Mouse (Mus musculus) cerebellum, postnatal 4 days (tissue): ENCODE results near the gene Ankrd55.
"Not testable (repeated sequence)": the region's sequence is repeated elsewhere in the genome, so short reads cannot be mapped to it uniquely, and the experiment has no call there.

Experiments used
- DNase-seq, 2 experiments: peaks; one replicate each; pipeline ENCODE4 v3.0.0; 2022; ENCODE audit warnings: low spot score in 2 of 2, mixed read lengths in 1 of 2

Ankrd55 gene

GRCm38 (mm10) chr13:112412251-112412650 is 124.0 kb downstream of the Ankrd55 start:
- no peak for DNase-seq

- no peak for DNase-seq
These were observed 124.6 kb downstream of the Ankrd55 start for GRCm38 (mm10) chr13:112412824-112413223.

- DNase-seq = no peak
These were observed 125.4 kb downstream of the Ankrd55 start for GRCm38 (mm10) chr13:112413611-112414010.

GRCm38 (mm10) chr13:112415896-112416295 is 127.6 kb downstream of the Ankrd55 start:
- DNase-seq = no peak

GRCm38 (mm10) chr13:112416410-112417162 is 128.3 kb downstream of the Ankrd55 start:
- no peak for DNase-seq

GRCm38 (mm10) chr13:112417163-112417523 is 128.9 kb downstream of the Ankrd55 start:
- DNase-seq = no peak

- DNase-seq = no peak
These were observed 129.7 kb downstream of the Ankrd55 start for GRCm38 (mm10) chr13:112417861-112418423.

- no peak for DNase-seq
These were observed 130.3 kb downstream of the Ankrd55 start for GRCm38 (mm10) chr13:112418595-112418994.

- DNase-seq = no peak
These were observed 136.0 kb downstream of the Ankrd55 start for GRCm38 (mm10) chr13:112424212-112424611.

- DNase-seq = no peak
These were observed 136.4 kb downstream of the Ankrd55 start for GRCm38 (mm10) chr13:112424635-112425034.

- no peak for DNase-seq
These were observed 137.0 kb downstream of the Ankrd55 start for GRCm38 (mm10) chr13:112425181-112425654.

GRCm38 (mm10) chr13:112426265-112427135 is 138.2 kb downstream of the Ankrd55 start:
- no peak for DNase-seq

- not testable (repeated sequence) for DNase-seq
These were observed 138.9 kb downstream of the Ankrd55 start for GRCm38 (mm10) chr13:112427136-112427470.

GRCm38 (mm10) chr13:112427521-112427920 is 139.3 kb downstream of the Ankrd55 start:
- DNase-seq = no peak

GRCm38 (mm10) chr13:112433271-112433670 is 145.0 kb downstream of the Ankrd55 start:
- DNase-seq = no peak
